Mouse (Mus musculus): ENCODE data around the gene Macrod2. TPM values are rescaled to one million over a fixed set of nuclear protein-coding genes. Genes with fewer than 3 reads are reported as not detected.

Macrod2 gene
- polyA plus RNA-seq, 1 experiment from 2014 or later: 34.8 TPM

GRCm38 (mm10) chr2:141825606-141826495 lies 1430.7 kb downstream of the Macrod2 start:
- Histone ChIP-seq H3K9ac (no peak overlapping the region), H3K4me2 (no peak overlapping the region), H3K36me3 (no peaks in the 10 kb centered on the region), H3K27me3 (no peaks in the 10 kb centered on the region), H3K27ac (no peak overlapping the region), H3K9me3 (replicated peaks) (no peaks in the 10 kb centered on the region), H3K4me1 (no peaks in the 10 kb centered on the region), H3K4me3 (replicated peaks) (no peak overlapping the region)
- no peak for ATAC-seq (replicated peaks; ENCODE audit: low FRiP score)
- WGBS: 45% methylated on average over 8 of the region's 8 CpGs

DNA sequence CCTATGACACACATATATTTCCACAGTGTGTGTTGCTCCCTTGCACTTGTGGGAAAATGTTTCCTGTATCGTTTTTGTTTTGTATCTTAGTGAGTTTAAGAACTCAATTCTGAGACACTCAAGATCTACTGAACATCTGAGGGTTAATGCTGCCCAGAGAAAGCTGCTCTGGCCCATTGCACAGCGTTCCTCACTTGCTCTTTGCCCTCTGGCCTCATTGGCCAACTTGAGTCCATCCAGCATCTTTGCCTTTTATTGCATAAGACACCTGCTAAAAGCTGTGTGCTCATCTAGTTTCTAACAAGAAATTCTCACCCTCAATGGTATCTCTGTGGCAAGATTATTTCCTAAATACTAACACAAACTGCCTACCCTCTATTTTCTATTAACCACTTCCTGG lies 1435.4 kb downstream of the Macrod2 start:
- no peaks in the 10 kb centered on the region for H3K36me3 ChIP-seq
- H3K4me3 ChIP-seq (replicated peaks): no peak overlapping the region
- whole genome bisulfite sequencing: 58% methylated on average over 2 of the region's 2 CpGs
- H3K9me3 ChIP-seq (replicated peaks): no peaks in the 10 kb centered on the region
- H3K27me3 ChIP-seq: no peaks in the 10 kb centered on the region
- H3K27ac ChIP-seq: no peak overlapping the region
- no peak overlapping the region for H3K4me2 ChIP-seq
- H3K9ac ChIP-seq: no peak overlapping the region
- H3K4me1 ChIP-seq: no peaks in the 10 kb centered on the region
- ATAC-seq (replicated peaks; ENCODE audit: low FRiP score): no peak

GRCm38 (mm10) chr2:141831515-141831914 lies 1436.4 kb downstream of the Macrod2 start:
- Histone ChIP-seq H3K4me2 (no peak overlapping the region), H3K4me1 (no peaks in the 10 kb centered on the region), H3K4me3 (replicated peaks) (no peak overlapping the region), H3K27me3 (no peaks in the 10 kb centered on the region), H3K9ac (no peak overlapping the region), H3K36me3 (no peaks in the 10 kb centered on the region), H3K27ac (no peak overlapping the region), H3K9me3 (replicated peaks) (no peaks in the 10 kb centered on the region)
- no peak for ATAC-seq (replicated peaks; ENCODE audit: low FRiP score)
- 91% methylated on average over 5 of the region's 5 CpGs for WGBS

GRCm38 (mm10) chr2:141834156-141834782 lies 1439.2 kb downstream of the Macrod2 start:
- no peaks in the 10 kb centered on the region for H3K4me1 ChIP-seq
- no peak overlapping the region for H3K27ac ChIP-seq
- no peaks in the 10 kb centered on the region for H3K9me3 ChIP-seq (replicated peaks)
- H3K9ac ChIP-seq: no peak overlapping the region
- H3K27me3 ChIP-seq: no peaks in the 10 kb centered on the region
- ATAC-seq (replicated peaks; ENCODE audit: low FRiP score): no peak
- H3K4me3 ChIP-seq (replicated peaks): no peak overlapping the region
- H3K36me3 ChIP-seq: no peaks in the 10 kb centered on the region
- no peak overlapping the region for H3K4me2 ChIP-seq
- 79% methylated on average over 4 of the region's 4 CpGs for WGBS

DNA sequence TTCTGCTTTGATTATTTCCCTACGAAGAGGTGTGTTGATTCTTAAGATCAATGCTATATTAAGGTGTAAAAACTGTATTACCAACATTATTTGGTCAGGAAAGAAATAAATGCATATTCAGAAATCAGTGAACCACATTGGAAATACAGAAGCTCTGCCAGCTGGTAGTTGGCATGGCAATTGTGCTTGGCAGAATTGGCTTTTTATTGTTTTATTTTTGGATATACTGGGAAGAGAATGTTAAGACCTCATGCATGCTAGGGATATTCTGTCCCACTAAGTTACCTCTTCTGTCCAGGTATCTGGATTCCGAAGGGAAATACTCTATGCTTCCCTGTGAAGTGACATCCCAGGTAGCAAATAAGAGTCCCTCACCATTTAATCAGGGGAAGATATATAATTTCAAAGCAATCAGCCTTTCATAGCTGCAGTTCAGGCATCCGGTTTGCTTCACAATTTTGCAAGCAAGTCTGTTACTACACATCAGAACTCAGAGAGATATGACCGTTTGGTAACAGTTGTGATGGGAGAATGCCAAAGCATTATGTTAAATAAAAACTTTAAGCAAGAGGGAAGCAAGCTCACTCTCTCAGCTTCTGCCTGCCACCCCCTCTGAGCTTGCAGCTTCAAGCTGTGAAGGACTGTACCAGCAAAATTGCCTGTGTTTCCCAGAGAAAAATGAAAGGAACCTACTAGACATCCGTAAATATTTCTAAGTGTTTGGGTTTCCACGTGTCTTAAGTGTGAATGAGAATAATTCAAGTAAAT lies 1449.5 kb downstream of the Macrod2 start:
- ATAC-seq (replicated peaks; ENCODE audit: low FRiP score): no peak
- 80% methylated on average over 6 of the region's 6 CpGs for WGBS
- no peaks in the 10 kb centered on the region for H3K27me3 ChIP-seq

DNA sequence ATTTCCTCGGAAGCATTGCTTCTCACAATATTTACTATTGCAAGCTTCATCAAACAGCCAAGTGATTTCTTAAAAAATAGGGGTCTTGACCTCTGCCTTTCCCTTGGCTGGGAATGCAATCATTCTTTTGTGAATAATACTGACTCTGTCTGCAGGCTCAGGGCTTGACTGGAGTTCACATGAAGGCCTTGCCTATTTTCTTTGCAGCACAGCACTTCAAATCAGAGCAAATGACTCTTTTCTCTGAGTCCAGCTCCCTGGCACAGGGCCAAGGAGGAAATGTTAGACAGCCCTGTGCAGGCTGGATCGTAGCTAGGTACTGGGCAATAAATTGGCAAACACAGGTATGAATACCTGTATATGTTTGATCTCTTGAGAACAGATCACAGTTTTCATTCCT lies 1464.1 kb downstream of the Macrod2 start:
- Histone ChIP-seq H3K36me3 (no peaks in the 10 kb centered on the region), H3K27me3 (no peaks in the 10 kb centered on the region), H3K9ac (no peak overlapping the region), H3K27ac (no peak overlapping the region), H3K4me2 (no peak overlapping the region), H3K4me3 (replicated peaks) (no peak overlapping the region), H3K9me3 (replicated peaks) (no peaks in the 10 kb centered on the region), H3K4me1 (0 out of 2 replicates have a peak, but pooled peaks cover 6% of the 10 kb centered on the region)
- peak; percentile 77 for ATAC-seq (replicated peaks; ENCODE audit: low FRiP score)
- WGBS: 11% methylated on average over 2 of the region's 2 CpGs

More for the DNA sequence above, 1449.5 kb downstream of the Macrod2 start:
- Histone ChIP-seq H3K36me3 (no peaks in the 10 kb centered on the region), H3K4me1 (no peaks in the 10 kb centered on the region), H3K9me3 (replicated peaks) (no peaks in the 10 kb centered on the region), H3K4me3 (replicated peaks) (no peak overlapping the region), H3K9ac (no peak overlapping the region), H3K4me2 (no peak overlapping the region), H3K27ac (no peak overlapping the region)

DNA sequence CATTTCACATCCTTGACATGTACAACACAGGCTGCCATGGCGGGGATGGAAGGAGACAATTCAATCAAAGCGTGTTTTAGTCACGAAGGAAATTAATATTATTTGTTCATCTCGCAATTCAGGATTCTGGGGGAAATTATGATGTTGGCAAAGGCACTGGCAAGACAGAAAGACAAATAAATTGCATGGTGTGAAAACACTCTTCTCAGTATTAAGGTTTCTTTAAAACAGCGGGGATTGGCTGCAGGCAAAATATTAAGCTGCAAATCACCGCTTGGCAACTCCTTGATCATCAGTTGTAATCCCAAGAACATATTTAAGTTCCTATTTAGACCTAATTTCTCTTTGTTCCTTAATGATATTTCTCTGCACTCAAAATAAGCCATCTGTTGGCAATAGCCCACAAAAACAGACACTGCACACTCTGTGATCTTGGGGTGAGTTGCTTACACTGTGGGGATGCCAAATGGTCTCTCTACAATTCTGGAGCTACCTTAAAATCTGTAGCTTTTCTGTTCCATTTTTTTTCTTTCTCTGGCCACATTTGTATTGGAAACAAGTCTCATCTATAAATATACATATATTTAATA lies 1466.7 kb downstream of the Macrod2 start:
- H3K27ac ChIP-seq: no peak overlapping the region
- no peaks in the 10 kb centered on the region for H3K36me3 ChIP-seq
- H3K9me3 ChIP-seq (replicated peaks): no peaks in the 10 kb centered on the region
- H3K4me1 ChIP-seq: 0 out of 2 replicates have a peak, but pooled peaks cover 6% of the 10 kb centered on the region
- no peaks in the 10 kb centered on the region for H3K27me3 ChIP-seq
- no peak overlapping the region for H3K4me2 ChIP-seq
- WGBS: 78% methylated on average over 6 of the region's 6 CpGs
- no peak overlapping the region for H3K4me3 ChIP-seq (replicated peaks)
- no peak for ATAC-seq (replicated peaks; ENCODE audit: low FRiP score)
- H3K9ac ChIP-seq: no peak overlapping the region

GRCm38 (mm10) chr2:141862531-141863265 lies 1467.6 kb downstream of the Macrod2 start:
- no peak for ATAC-seq (replicated peaks; ENCODE audit: low FRiP score)
- 0 out of 2 replicates have a peak, but pooled peaks cover 6% of the 10 kb centered on the region for H3K4me1 ChIP-seq
- H3K9me3 ChIP-seq (replicated peaks): no peaks in the 10 kb centered on the region
- H3K9ac ChIP-seq: no peak overlapping the region
- WGBS: 52% methylated on average over 9 of the region's 9 CpGs
- H3K4me2 ChIP-seq: no peak overlapping the region
- H3K27me3 ChIP-seq: no peaks in the 10 kb centered on the region
- no peak overlapping the region for H3K27ac ChIP-seq
- no peak overlapping the region for H3K4me3 ChIP-seq (replicated peaks)
- H3K36me3 ChIP-seq: no peaks in the 10 kb centered on the region

- H3K4me1 ChIP-seq: 0 out of 2 replicates have a peak, but pooled peaks cover 6% of the 10 kb centered on the region
- no peaks in the 10 kb centered on the region for H3K27me3 ChIP-seq
- H3K4me2 ChIP-seq: no peak overlapping the region
- H3K9me3 ChIP-seq (replicated peaks): no peaks in the 10 kb centered on the region
- no peak overlapping the region for H3K4me3 ChIP-seq (replicated peaks)
- WGBS: 79% methylated on average over 2 of the region's 2 CpGs
- H3K27ac ChIP-seq: no peak overlapping the region
- H3K36me3 ChIP-seq: no peaks in the 10 kb centered on the region
- no peak for ATAC-seq (replicated peaks; ENCODE audit: low FRiP score)
- H3K9ac ChIP-seq: no peak overlapping the region
Observed at GRCm38 (mm10) chr2:141863628-141864165, 1468.6 kb downstream of the Macrod2 start.

DNA sequence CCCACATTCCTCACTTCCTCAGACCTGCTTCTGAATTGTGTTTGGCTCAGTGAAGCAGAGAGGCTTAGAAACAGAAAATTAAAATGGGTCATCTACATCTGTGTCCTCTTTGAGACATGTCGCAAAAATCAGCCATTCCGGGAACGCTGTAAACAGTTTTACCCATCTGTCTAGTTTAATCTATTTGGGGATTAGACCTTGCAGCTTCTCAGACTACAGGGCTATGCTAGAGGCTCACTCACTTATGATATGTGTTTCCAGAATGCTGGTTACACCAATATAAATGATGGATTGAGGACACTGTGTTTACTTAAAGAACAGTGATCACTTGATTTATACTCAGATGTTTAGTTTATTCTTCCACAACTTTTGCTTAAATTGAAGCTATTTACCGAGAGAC lies 1475.8 kb downstream of the Macrod2 start:
- Histone ChIP-seq H3K9me3 (replicated peaks) (no peaks in the 10 kb centered on the region), H3K27ac (no peak overlapping the region), H3K9ac (no peak overlapping the region), H3K4me2 (no peak overlapping the region), H3K27me3 (no peaks in the 10 kb centered on the region), H3K4me1 (no peaks in the 10 kb centered on the region), H3K36me3 (no peaks in the 10 kb centered on the region), H3K4me3 (replicated peaks) (no peak overlapping the region)
- WGBS: 65% methylated on average over 4 of the region's 4 CpGs
- no peak for ATAC-seq (replicated peaks; ENCODE audit: low FRiP score)

Measured in kidney, embryonic 15.5 days (tissue).